Mouse (Mus musculus) liver, adult 2 months (tissue): ENCODE measurements around the gene Ahctf1. TPM values are rescaled to one million over a fixed set of nuclear protein-coding genes. Genes with fewer than 3 reads are reported as not detected.

Experiments used
- DNase-seq: peaks from one replicate; pipeline ENCODE4 v3.0.0-alpha.2; 2011; ENCODE audit warnings: low read depth, low spot score; ENCODE audit errors: extremely low read depth
- H3K27ac ChIP-seq: fragments of 200-500 bp; replicated peaks from 2 replicates; pipeline ENCODE4 v1.5.1; 2012; ENCODE audit warnings: low read depth, mild to moderate bottlenecking, control low read depth, inconsistent platforms, low read length; ENCODE audit not compliant: insufficient read depth
- H3K27me3 ChIP-seq: fragments of 200-500 bp; 2 replicates; pipeline ENCODE4 v1.6.1; 2012; ENCODE audit warnings: mild to moderate bottlenecking, moderate library complexity, low read length, inconsistent platforms; ENCODE audit not compliant: control insufficient read depth, insufficient read depth
- H3K36me3 ChIP-seq: fragments of 200-500 bp; 2 replicates; pipeline ENCODE4 v1.6.1; 2012; ENCODE audit warnings: low read length, inconsistent platforms; ENCODE audit not compliant: control insufficient read depth, insufficient read depth
- H3K4me1 ChIP-seq: fragments of 200-500 bp; 2 replicates; pipeline ENCODE4 v1.6.1; 2011; ENCODE audit warnings: low read length; ENCODE audit not compliant: control insufficient read depth, insufficient read depth
- H3K4me3 ChIP-seq: fragments of 200-500 bp; 2 replicates; pipeline ENCODE4 v1.5.1; 2011; ENCODE audit warnings: low read depth, mild to moderate bottlenecking, control low read depth, low read length, moderate library complexity; ENCODE audit not compliant: insufficient read depth
- H3K79me2 ChIP-seq: fragments of 200-500 bp; 2 replicates; pipeline ENCODE4 v1.6.1; 2012; ENCODE audit warnings: inconsistent platforms, mild to moderate bottlenecking, low read length, moderate library complexity; ENCODE audit not compliant: control insufficient read depth, insufficient read depth
- H3K9ac ChIP-seq: fragments of 200-500 bp; 2 replicates; pipeline ENCODE4 v1.6.1; 2012; ENCODE audit warnings: low read depth, mild to moderate bottlenecking, control low read depth, inconsistent platforms, low read length
- CTCF ChIP-seq: fragments of 200-500 bp; IDR thresholded peaks from 2 replicates; pipeline ENCODE4 v1.5.1; 2011; ENCODE audit warnings: low read depth, low read length, control low read depth
- POLR2A ChIP-seq: fragments of 200-500 bp; IDR thresholded peaks from 2 replicates; pipeline ENCODE4 v1.6.1; 2011; ENCODE audit warnings: low read length, control low read depth; ENCODE audit not compliant: insufficient read depth; ENCODE audit errors: extremely low read depth
- WGBS: fragments of 180-500 bp; shearing (Covaris S2); methylation state at CpG from one replicate; pipeline ENCODE4 v1.1.7; 2018; 5-methylcytosine and 5-hydroxymethylcytosine counted together
- polyA plus RNA-seq: library from polyadenylated mRNA; depleted of rRNA; stranded (reverse); fragments of >200 nt; gene quantifications from 2 replicates; pipeline ENCODE4 v1.2.3, GENCODE M21; 2012; rRNA removed
- total RNA-seq: library from RNA; depleted of rRNA; stranded (reverse); fragments of >200 nt; gene quantifications from 2 replicates; pipeline ENCODE4 v1.2.3, GENCODE M21; 2014; rRNA removed

The Ahctf1 gene
- total and polyA plus RNA-seq, 2 experiments: 5.2 to 34.3 TPM

DNA sequence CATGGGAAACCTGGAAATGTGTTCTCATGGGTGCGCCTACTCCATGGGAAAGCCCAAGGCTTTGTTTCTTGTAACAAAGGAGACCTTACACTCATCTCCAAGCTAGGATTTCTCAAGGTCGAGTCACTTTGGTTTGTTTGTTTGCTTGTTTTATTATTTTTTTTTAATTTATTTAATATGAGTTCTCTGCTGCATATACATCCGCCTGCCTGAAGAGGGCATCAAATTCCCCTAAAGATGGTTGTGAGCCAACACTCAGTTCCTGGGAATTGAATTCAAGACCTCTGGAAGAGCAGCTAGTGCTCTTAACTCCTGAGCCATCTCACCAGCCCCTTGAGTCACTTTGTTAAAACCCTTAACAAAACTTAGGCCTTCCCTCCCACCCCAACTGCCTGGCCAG is 90.1 kb downstream of the Ahctf1 start:
- Histone ChIP-seq H3K4me3 (no peak overlapping the region), H3K27me3 (peaks cover 3% of the 10 kb centered on the region; the same call in 1 of the 2 replicates), H3K27ac (no peak overlapping the region), H3K36me3 (no peaks in the 10 kb centered on the region), H3K4me1 (no peaks in the 10 kb centered on the region), H3K79me2 (no peaks in the 10 kb centered on the region), H3K9ac (no peak overlapping the region)
- WGBS: 89% methylated on average over 3 of the region's 3 CpGs
- no peak for TF ChIP-seq CTCF
- TF ChIP-seq POLR2A: no peak
- no peak for DNase-seq

DNA sequence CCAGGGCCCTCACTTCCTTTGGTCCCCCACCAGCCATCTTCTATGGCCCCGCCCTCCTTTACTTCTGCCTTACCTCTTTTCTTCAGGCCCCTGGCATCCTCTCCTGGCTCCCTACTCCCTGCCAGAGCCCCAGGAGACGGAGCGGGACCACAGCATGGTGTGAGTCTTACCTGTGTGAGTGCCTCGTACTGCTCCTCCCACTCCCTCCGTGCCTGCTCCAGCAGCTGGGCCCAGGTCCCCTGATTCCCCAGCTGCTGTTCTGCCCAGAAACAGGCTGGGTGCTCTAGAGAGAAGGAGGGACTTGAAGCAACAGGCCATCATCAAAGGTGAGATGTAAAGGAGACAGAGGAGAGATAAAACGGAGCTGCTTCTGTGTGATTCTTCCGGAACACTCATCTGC is 90.8 kb downstream of the Ahctf1 start:
- 90% methylated on average over 7 of the region's 7 CpGs for WGBS
- Histone ChIP-seq H3K4me1 (no peaks in the 10 kb centered on the region), H3K36me3 (no peaks in the 10 kb centered on the region), H3K79me2 (no peaks in the 10 kb centered on the region), H3K9ac (no peak overlapping the region), H3K4me3 (no peak overlapping the region), H3K27ac (no peak overlapping the region), H3K27me3 (peaks cover 3% of the 10 kb centered on the region; the same call in 1 of the 2 replicates)
- TF ChIP-seq POLR2A: no peak
- TF ChIP-seq CTCF: no peak
- DNase-seq: no peak

DNA sequence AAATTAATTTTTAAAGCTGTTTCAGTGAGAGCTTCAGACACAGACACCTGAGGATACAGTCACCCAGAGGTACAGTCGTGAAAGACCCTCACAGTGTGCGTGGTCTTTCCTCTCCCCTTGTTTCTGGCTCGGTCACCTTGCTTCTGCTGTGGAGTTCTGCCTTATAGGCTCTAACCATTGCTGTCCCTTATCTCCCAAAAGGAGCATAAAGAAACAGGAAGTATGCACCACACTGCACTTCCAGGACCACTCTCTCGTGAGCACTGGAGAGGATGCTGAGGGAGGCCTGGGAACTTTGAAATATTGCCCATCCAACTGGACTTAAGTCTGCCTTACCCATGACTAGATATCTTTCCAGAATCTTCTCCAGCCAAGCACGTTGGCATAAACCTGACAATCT is 92.7 kb downstream of the Ahctf1 start:
- Histone ChIP-seq H3K4me3 (no peak overlapping the region), H3K27me3 (peaks cover 3% of the 10 kb centered on the region; the same call in 1 of the 2 replicates), H3K4me1 (no peaks in the 10 kb centered on the region), H3K79me2 (no peaks in the 10 kb centered on the region), H3K27ac (no peak overlapping the region), H3K36me3 (no peaks in the 10 kb centered on the region), H3K9ac (no peak overlapping the region)
- WGBS: 80% methylated on average over 5 of the region's 5 CpGs
- DNase-seq: no peak
- no peak for TF ChIP-seq POLR2A
- TF ChIP-seq CTCF: no peak

DNA sequence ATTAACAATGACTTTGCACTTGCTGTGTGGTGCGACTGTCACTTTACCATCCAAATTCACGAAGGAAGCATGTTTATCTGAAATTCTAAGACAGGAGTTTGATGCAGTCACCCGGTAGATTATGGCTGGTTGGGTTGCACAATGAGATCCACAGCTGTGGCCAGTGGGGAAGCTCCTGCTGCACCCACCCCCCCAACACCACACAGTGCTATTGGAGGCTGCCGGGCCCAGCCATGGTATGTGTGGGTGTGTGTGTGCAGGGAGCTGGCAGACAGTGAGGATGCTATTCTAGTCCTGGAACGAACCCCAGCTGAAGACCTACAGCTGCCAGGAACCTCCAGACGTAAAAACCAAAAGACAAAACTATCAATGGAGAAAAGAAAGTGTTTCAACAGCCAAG is 94.1 kb downstream of the Ahctf1 start:
- H3K79me2 ChIP-seq: no peaks in the 10 kb centered on the region
- H3K4me3 ChIP-seq: no peak overlapping the region
- no peak overlapping the region for H3K27ac ChIP-seq
- H3K4me1 ChIP-seq: no peaks in the 10 kb centered on the region
- H3K27me3 ChIP-seq: peaks cover 3% of the 10 kb centered on the region; the same call in 1 of the 2 replicates
- no peak for DNase-seq
- H3K36me3 ChIP-seq: no peaks in the 10 kb centered on the region
- no peak for TF ChIP-seq CTCF
- TF ChIP-seq POLR2A: no peak
- WGBS: 72% methylated on average over 6 of the region's 6 CpGs
- H3K9ac ChIP-seq: no peak overlapping the region

DNA sequence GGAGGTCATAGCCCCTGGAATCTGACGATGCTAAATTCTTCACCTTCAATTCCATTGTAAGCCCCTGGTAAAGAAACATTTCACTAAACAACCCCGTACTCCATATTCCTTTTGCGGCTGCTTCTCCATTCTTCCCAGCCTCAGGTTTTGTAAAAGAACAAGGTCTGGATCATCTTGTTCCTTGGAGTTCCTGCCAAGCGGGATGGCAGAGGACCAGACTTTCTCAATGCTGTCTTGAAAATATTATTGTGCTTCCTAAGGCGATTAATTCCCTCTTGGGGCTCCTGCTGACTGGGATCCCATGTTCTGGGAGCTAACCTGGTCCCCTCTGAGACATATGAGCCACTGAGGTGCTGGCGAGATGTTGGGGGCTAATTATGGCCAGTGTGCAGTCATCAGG is 98.3 kb downstream of the Ahctf1 start:
- Histone ChIP-seq H3K9ac (no peak overlapping the region), H3K27ac (no peak overlapping the region), H3K4me1 (no peaks in the 10 kb centered on the region), H3K36me3 (no peaks in the 10 kb centered on the region), H3K27me3 (peaks cover 3% of the 10 kb centered on the region; the same call in 1 of the 2 replicates), H3K4me3 (no peak overlapping the region), H3K79me2 (no peaks in the 10 kb centered on the region)
- no peak for TF ChIP-seq POLR2A
- TF ChIP-seq CTCF: no peak
- no peak for DNase-seq
- WGBS: 89% methylated on average over 6 of the region's 6 CpGs

DNA sequence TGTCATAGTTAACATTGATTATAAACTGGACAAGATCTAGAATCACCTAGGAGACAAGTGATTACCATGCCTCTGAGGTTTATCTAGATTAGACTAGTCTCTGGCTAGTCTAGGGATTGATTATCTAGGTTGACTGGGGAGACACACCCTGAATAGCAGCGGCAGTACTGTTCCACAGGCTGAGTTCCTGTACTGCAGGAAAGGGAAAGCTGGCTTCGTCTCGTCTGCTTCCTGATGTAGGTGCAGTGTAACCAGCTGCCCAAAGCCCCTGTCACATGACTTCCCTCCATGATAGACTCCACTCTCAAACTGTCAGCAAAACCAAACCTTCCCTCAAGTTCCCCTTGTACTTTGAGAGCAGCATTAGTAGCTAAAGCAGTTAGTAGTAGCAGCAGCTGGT is 99.3 kb downstream of the Ahctf1 start:
- WGBS: 80% methylated on average over 3 of the region's 3 CpGs
- Histone ChIP-seq H3K9ac (no peak overlapping the region), H3K79me2 (no peaks in the 10 kb centered on the region), H3K36me3 (no peaks in the 10 kb centered on the region), H3K4me1 (no peaks in the 10 kb centered on the region), H3K4me3 (no peak overlapping the region), H3K27ac (no peak overlapping the region), H3K27me3 (no peaks in the 10 kb centered on the region)
- TF ChIP-seq POLR2A: no peak
- DNase-seq: no peak

Other genes starting within 250 kb of the Ahctf1 start
- 4.5 and 4.8 TPM in 2 replicates for gene Sccpdh, start 135.5 kb downstream of the Ahctf1 start, total RNA-seq
- 1.0 and 1.4 TPM in 2 replicates for gene Sccpdh, start 135.5 kb downstream of the Ahctf1 start, polyA plus RNA-seq
- gene Kif28, start 58.4 kb downstream of the Ahctf1 start, total RNA-seq: not detected in 2 replicates
- gene Kif28, start 58.4 kb downstream of the Ahctf1 start, polyA plus RNA-seq: not detected in 2 replicates
- gene Gm10518, start 304 bp downstream of the Ahctf1 start, total RNA-seq: not detected in 2 replicates
- not detected in 2 replicates for gene Gm10518, start 304 bp downstream of the Ahctf1 start, polyA plus RNA-seq
- 23.3 and 24.7 TPM in 2 replicates for gene Cdc42bpa, start 156.8 kb upstream of the Ahctf1 start, total RNA-seq
- 4.3 and 7.0 TPM in 2 replicates for gene Cdc42bpa, start 156.8 kb upstream of the Ahctf1 start, polyA plus RNA-seq